Mouse (Mus musculus) thymus, adult 2 months (tissue): ENCODE results near the gene Rab24. TPM values are rescaled to one million over a fixed set of nuclear protein-coding genes. Genes with fewer than 3 reads are reported as not detected.

Experiments used
- DNase-seq: peaks from one replicate; pipeline ENCODE4 v3.0.0; 2021
- H3K27ac ChIP-seq: fragments of 200-500 bp; 2 replicates; pipeline ENCODE4 v1.5.1; 2012; ENCODE audit warnings: low read length, control low read depth; ENCODE audit not compliant: control insufficient read depth, insufficient read depth
- H3K27me3 ChIP-seq: fragments of 200-500 bp; 2 replicates; pipeline ENCODE4 v1.6.1; 2012; ENCODE audit warnings: mild to moderate bottlenecking, low read length, moderate library complexity, mixed read lengths; ENCODE audit not compliant: control insufficient read depth, insufficient read depth
- H3K36me3 ChIP-seq: fragments of 200-500 bp; 2 replicates; pipeline ENCODE4 v1.6.1; 2012; ENCODE audit warnings: mild to moderate bottlenecking, low read length, moderate library complexity; ENCODE audit not compliant: control insufficient read depth, insufficient read depth
- H3K4me1 ChIP-seq: fragments of 200-500 bp; replicated peaks from 2 replicates; pipeline ENCODE4 v1.6.1; 2012; ENCODE audit warnings: low read length; ENCODE audit not compliant: control insufficient read depth, insufficient read depth
- H3K4me3 ChIP-seq: fragments of 200-500 bp; 2 replicates; pipeline ENCODE4 v1.5.1; 2012; ENCODE audit warnings: mild to moderate bottlenecking, low read length, control low read depth, moderate library complexity; ENCODE audit not compliant: control insufficient read depth, insufficient read depth
- CTCF ChIP-seq: fragments of 200-500 bp; IDR thresholded peaks from 2 replicates; pipeline ENCODE4 v1.5.1; 2012; ENCODE audit warnings: mild to moderate bottlenecking, control low read depth, low read length, moderate library complexity, borderline replicate concordance; ENCODE audit not compliant: control insufficient read depth, poor library complexity, insufficient read depth; ENCODE audit errors: extremely low read depth
- POLR2A ChIP-seq: fragments of 200-500 bp; IDR thresholded peaks from 2 replicates; pipeline ENCODE4 v1.6.1; 2012; ENCODE audit warnings: mild to moderate bottlenecking, low read length, control low read depth, moderate library complexity; ENCODE audit not compliant: control insufficient read depth, poor library complexity, insufficient read depth; ENCODE audit errors: extremely low read depth
- WGBS: fragments of 180-500 bp; shearing (Covaris S2); methylation state at CpG from one replicate; pipeline ENCODE4 v1.1.7; 2018; 5-methylcytosine and 5-hydroxymethylcytosine counted together
- polyA plus RNA-seq: library from polyadenylated mRNA; depleted of rRNA; stranded (reverse); fragments of >200 nt; gene quantifications from 2 replicates; pipeline ENCODE4 v1.2.3, GENCODE M21; 2012; rRNA removed

The Rab24 gene
- polyA plus RNA-seq, 1 experiment, result 119 TPM

GRCm38 (mm10) chr13:55312028-55312630 is 9.6 kb downstream of the Rab24 start:
- TF ChIP-seq CTCF, result no peak
- TF ChIP-seq POLR2A, result no peak
- no peak for DNase-seq
- 99% methylated on average over 8 of the region's 8 CpGs for WGBS
- no peaks in the 10 kb centered on the region for H3K27me3 ChIP-seq
- H3K36me3 ChIP-seq, result peaks cover 72% of the 10 kb centered on the region
- H3K4me1 ChIP-seq, result no peaks in the 10 kb centered on the region
- H3K4me3 ChIP-seq, result no peak overlapping the region
- no peak overlapping the region for H3K27ac ChIP-seq

GRCm38 (mm10) chr13:55300913-55301312 is 20.8 kb downstream of the Rab24 start:
- Histone ChIP-seq H3K4me1 (no peaks in the 10 kb centered on the region), H3K27ac (no peak overlapping the region), H3K27me3 (no peaks in the 10 kb centered on the region), H3K4me3 (no peak overlapping the region), H3K36me3 (peaks cover 90% of the 10 kb centered on the region)
- TF ChIP-seq CTCF (no peak), POLR2A (no peak)
- 97% methylated on average over 5 of the region's 5 CpGs for WGBS
- no peak for DNase-seq

- WGBS, result 100% methylated on average over 1 of the region's 1 CpGs
- no peak overlapping the region for H3K4me3 ChIP-seq
- H3K27me3 ChIP-seq, result no peaks in the 10 kb centered on the region
- no peak for DNase-seq
- H3K36me3 ChIP-seq, result peaks cover 88% of the 10 kb centered on the region
- H3K27ac ChIP-seq, result no peak overlapping the region
- TF ChIP-seq CTCF, result no peak
- no peak for TF ChIP-seq POLR2A
- H3K4me1 ChIP-seq, result no peaks in the 10 kb centered on the region
Observed at GRCm38 (mm10) chr13:55296760-55297159, 25.0 kb downstream of the Rab24 start.

GRCm38 (mm10) chr13:55288854-55289253 is 32.9 kb downstream of the Rab24 start:
- Histone ChIP-seq H3K27ac (no peak overlapping the region), H3K4me1 (no peaks in the 10 kb centered on the region), H3K27me3 (no peaks in the 10 kb centered on the region), H3K36me3 (peaks cover 56% of the 10 kb centered on the region), H3K4me3 (no peak overlapping the region)
- WGBS, result 77% methylated on average over 3 of the region's 3 CpGs
- TF ChIP-seq POLR2A, result no peak
- TF ChIP-seq CTCF, result no peak
- DNase-seq, result no peak

GRCm38 (mm10) chr13:55277646-55278045 is 44.1 kb downstream of the Rab24 start:
- no peak for TF ChIP-seq POLR2A
- TF ChIP-seq CTCF, result no peak

GRCm38 (mm10) chr13:55277203-55277602 is 44.5 kb downstream of the Rab24 start:
- no peak for DNase-seq
- Histone ChIP-seq H3K4me3 (no peak overlapping the region), H3K4me1 (no peaks in the 10 kb centered on the region), H3K27ac (no peak overlapping the region), H3K27me3 (no peaks in the 10 kb centered on the region), H3K36me3 (peaks cover 46% of the 10 kb centered on the region)
- TF ChIP-seq CTCF (no peak), POLR2A (no peak)
- 95% methylated on average over 5 of the region's 5 CpGs for WGBS

More at GRCm38 (mm10) chr13:55277646-55278045, 44.1 kb downstream of the Rab24 start:
- 98% methylated on average over 5 of the region's 5 CpGs for WGBS
- Histone ChIP-seq H3K27ac (no peak overlapping the region), H3K4me1 (no peaks in the 10 kb centered on the region), H3K4me3 (no peak overlapping the region), H3K27me3 (no peaks in the 10 kb centered on the region), H3K36me3 (peaks cover 47% of the 10 kb centered on the region)
- DNase-seq, result no peak

Other genes starting within 250 kb of the Rab24 start
- 7.8 and 8.7 TPM in 2 replicates for gene Uimc1, start 221.6 kb downstream of the Rab24 start, polyA plus RNA-seq
- 32.2 and 38.7 TPM in 2 replicates for gene Zfp346, start 216.6 kb downstream of the Rab24 start, polyA plus RNA-seq
- gene Gm17617, start 188.4 kb downstream of the Rab24 start, polyA plus RNA-seq, result not detected in 2 replicates
- 0.50 and 0.63 TPM in 2 replicates for gene Fgfr4, start 169.3 kb downstream of the Rab24 start, polyA plus RNA-seq
- 32.8 and 38.6 TPM in 2 replicates for gene Nsd1, start 112.2 kb downstream of the Rab24 start, polyA plus RNA-seq
- 493 and 534 TPM in 2 replicates for gene Prelid1, start 1.4 kb downstream of the Rab24 start, polyA plus RNA-seq
- 122 and 153 TPM in 2 replicates for gene Mxd3, start 7.9 kb upstream of the Rab24 start, polyA plus RNA-seq
- gene Lman2, start 40.8 kb upstream of the Rab24 start, polyA plus RNA-seq, result 134 and 139 TPM in 2 replicates
- gene Rgs14, start 47.8 kb upstream of the Rab24 start, polyA plus RNA-seq, result 179 and 220 TPM in 2 replicates
- gene Slc34a1, start 76.2 kb upstream of the Rab24 start, polyA plus RNA-seq, result 0.83 and 6.0 TPM in 2 replicates
- not detected in 2 replicates for gene Pfn3, start 93.3 kb upstream of the Rab24 start, polyA plus RNA-seq
- gene F12, start 104.8 kb upstream of the Rab24 start, polyA plus RNA-seq, result 0.39 and 1.6 TPM in 2 replicates
- 228 and 238 TPM in 2 replicates for gene Grk6, start 123.1 kb upstream of the Rab24 start, polyA plus RNA-seq
- gene Prr7, start 142.3 kb upstream of the Rab24 start, polyA plus RNA-seq, result 33.8 and 52.2 TPM in 2 replicates
- 7.8 and 9.8 TPM in 2 replicates for gene Dbn1, start 166.2 kb upstream of the Rab24 start, polyA plus RNA-seq
- 25.6 and 29.5 TPM in 2 replicates for gene Pdlim7, start 191.7 kb upstream of the Rab24 start, polyA plus RNA-seq
- gene Dok3, start 207.3 kb upstream of the Rab24 start, polyA plus RNA-seq, result 18.2 and 21.9 TPM in 2 replicates
- gene Ddx41, start 214.7 kb upstream of the Rab24 start, polyA plus RNA-seq, result 97.8 and 100.0 TPM in 2 replicates
- 381 and 409 TPM in 2 replicates for gene Fam193b, start 249.2 kb upstream of the Rab24 start, polyA plus RNA-seq